Mouse (Mus musculus) brain, embryonic 14.5 days (tissue): ENCODE measurements around the gene Gm20708. TPM values are rescaled to one million over a fixed set of nuclear protein-coding genes. Genes with fewer than 3 reads are reported as not detected.

Experiments used
- DNase-seq: peaks from one replicate; pipeline ENCODE4 v3.0.0-alpha.2; 2011; ENCODE audit warnings: low read depth
- CTCF ChIP-seq: fragments of 200-500 bp; IDR thresholded peaks from 2 replicates; pipeline ENCODE4 v1.5.1; 2012; ENCODE audit warnings: inconsistent platforms, mild to moderate bottlenecking, moderate library complexity, borderline replicate concordance; ENCODE audit not compliant: insufficient read depth, insufficient read length; ENCODE audit errors: extremely low read depth
- POLR2A ChIP-seq: fragments of 200-500 bp; IDR thresholded peaks from 2 replicates; pipeline ENCODE4 v1.6.1; 2012; ENCODE audit warnings: mild to moderate bottlenecking, inconsistent platforms, borderline replicate concordance; ENCODE audit not compliant: poor library complexity, insufficient read depth, insufficient read length, severe bottlenecking; ENCODE audit errors: extremely low read depth
- polyA plus RNA-seq: library from polyadenylated mRNA; depleted of rRNA; stranded (reverse); fragments of >200 nt; gene quantifications from 2 replicates; pipeline ENCODE4 v1.2.3, GENCODE M21; 2012; rRNA removed

Gene Gm20708
- polyA plus RNA-seq = 0.11 and 1.2 TPM in 2 replicates

GRCm38 (mm10) chr11:117809407-117810311, at the start of gene Gm20708, which contains the start of gene Syngr2:
Gene Gm20708, plus strand, starts transcription at chr11:117809668.
Gene Syngr2, plus strand, starts transcription at chr11:117809668.
- TF ChIP-seq POLR2A (no peak), CTCF (no peak)
- DNase-seq = peak; percentile 83

GRCm38 (mm10) chr11:117760374-117761119, 48.9 kb upstream of the Gm20708 start:
- DNase-seq = no peak
- TF ChIP-seq POLR2A (no peak), CTCF (no peak)

- no peak for DNase-seq
- TF ChIP-seq CTCF (no peak), POLR2A (no peak)
Measured at GRCm38 (mm10) chr11:117761801-117762200, 47.7 kb upstream of the Gm20708 start.

GRCm38 (mm10) chr11:117762246-117762645, 47.2 kb upstream of the Gm20708 start:
- TF ChIP-seq CTCF (no peak), POLR2A (no peak)
- DNase-seq = no peak

- DNase-seq = no peak
- no peak for TF ChIP-seq CTCF
- TF ChIP-seq POLR2A = no peak
Measured at GRCm38 (mm10) chr11:117764319-117764718, 45.1 kb upstream of the Gm20708 start.

GRCm38 (mm10) chr11:117765361-117765760, 44.1 kb upstream of the Gm20708 start:
- no peak for DNase-seq
- TF ChIP-seq POLR2A (no peak), CTCF (no peak)

- TF ChIP-seq CTCF = no peak
- no peak for TF ChIP-seq POLR2A
- no peak for DNase-seq
Measured at GRCm38 (mm10) chr11:117766275-117766674, 43.2 kb upstream of the Gm20708 start.

- DNase-seq = peak; percentile 52
- TF ChIP-seq CTCF (no peak), POLR2A (no peak)
Measured at GRCm38 (mm10) chr11:117768725-117769682, 40.5 kb upstream of the Gm20708 start.

GRCm38 (mm10) chr11:117769683-117770047, 39.8 kb upstream of the Gm20708 start:
- TF ChIP-seq POLR2A = no peak
- DNase-seq = peak; percentile 59

- TF ChIP-seq CTCF = no peak
- TF ChIP-seq POLR2A = no peak
- no peak for DNase-seq
Measured at GRCm38 (mm10) chr11:117770407-117770806, 39.1 kb upstream of the Gm20708 start.

- TF ChIP-seq CTCF (no peak), POLR2A (no peak)
- DNase-seq = no peak
Measured at GRCm38 (mm10) chr11:117772352-117772751, 37.1 kb upstream of the Gm20708 start.

- no peak for DNase-seq
- TF ChIP-seq CTCF = no peak
Measured at GRCm38 (mm10) chr11:117774925-117775324, 34.5 kb upstream of the Gm20708 start.
